Comparison of ENCODE assay signal across 2 mouse cellular contexts in the genomic region with DNA sequence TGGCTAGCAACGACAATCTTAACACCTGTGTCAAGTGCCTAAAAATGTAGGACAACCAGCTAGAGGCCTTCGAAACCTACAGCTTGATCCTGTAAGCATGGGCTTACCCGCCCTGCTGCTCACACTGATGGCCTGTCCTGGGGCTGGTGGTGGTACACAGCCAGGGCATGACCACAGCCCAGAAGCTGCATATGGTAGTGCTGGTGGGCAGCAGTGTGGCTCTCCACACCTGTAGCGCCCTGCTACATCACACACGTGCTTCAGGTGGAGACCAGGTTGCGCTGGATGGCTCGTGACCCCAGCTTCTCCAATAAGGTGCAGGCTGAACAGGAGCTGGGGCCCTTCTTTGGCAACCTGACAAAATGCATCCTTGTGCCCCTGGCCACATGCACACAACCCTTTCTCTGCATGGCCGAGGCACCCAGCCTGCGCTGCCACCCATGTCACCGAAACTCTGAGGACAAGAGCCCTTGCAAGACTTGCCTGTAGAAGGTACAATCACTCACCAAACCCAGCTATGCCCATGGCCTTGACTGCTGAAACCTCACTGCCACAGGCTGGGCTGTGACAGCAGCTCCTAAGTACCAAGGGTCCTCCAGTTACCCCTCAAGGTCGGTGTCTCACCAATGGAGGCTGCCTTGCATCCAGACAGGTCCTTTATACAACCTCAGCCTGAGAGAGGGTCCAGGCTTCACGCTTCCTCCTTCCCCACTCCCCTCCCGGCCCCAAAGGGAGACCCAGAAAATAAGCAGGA.
TF ChIP-seq lines count a peak whose summit lies in the region.

No protein-coding gene starts in this region.

TF ChIP-seq in MEL, 35 proteins besides CTCF, POLR2A, EP300 and RAD21 (continued from another document):
- no peak for TF ChIP-seq USF2 (IDR thresholded peaks at IDR 0.05; ENCODE audit: borderline replicate concordance in 1 of 2, insufficient read depth in 1 of 2, low read depth in 1 of 2, low read length in 2 of 2)
- TF ChIP-seq BHLHE40 (IDR thresholded peaks at IDR 0.05; ENCODE audit: borderline replicate concordance, low read depth, low read length) = no peak
- no peak for TF ChIP-seq MAX (IDR thresholded peaks at IDR 0.05; ENCODE audit: low read length)
TF ChIP-seq in MEL: peak in this region for 1.

TF ChIP-seq in myocyte, 11 proteins besides CTCF, POLR2A, EP300 and RAD21 (continued from another document):
- TF ChIP-seq TCF12 (IDR thresholded peaks at IDR 0.05; ENCODE audit: insufficient read depth, poor library complexity, severe bottlenecking) = no peak
- no peak for TF ChIP-seq USF1 (IDR thresholded peaks at IDR 0.05; ENCODE audit: low read depth)
- TF ChIP-seq MYOG (IDR thresholded peaks at IDR 0.05; ENCODE audit: control insufficient read depth in 1 of 3, insufficient read depth in 1 of 3, insufficient read length in 2 of 3, low read depth in 2 of 3) = no peak
- no peak for TF ChIP-seq E2F4 (IDR thresholded peaks at IDR 0.05; ENCODE audit: insufficient read depth)
TF ChIP-seq in myocyte: peak in this region for 1.
